Mouse (Mus musculus): ENCODE data around the gene Rpl18a. TPM values are rescaled to one million over a fixed set of nuclear protein-coding genes. Genes with fewer than 3 reads are reported as not detected.

Rpl18a gene
- total RNA-seq, 4 experiments from 2014 or later: 653 to 769 (median 710) TPM

GRCm38 (mm10) chr8:70857516-70857915, 39.7 kb downstream of the Rpl18a start:
- no peak for DNase-seq (ENCODE audit: low spot score in 2 of 2)

DNA sequence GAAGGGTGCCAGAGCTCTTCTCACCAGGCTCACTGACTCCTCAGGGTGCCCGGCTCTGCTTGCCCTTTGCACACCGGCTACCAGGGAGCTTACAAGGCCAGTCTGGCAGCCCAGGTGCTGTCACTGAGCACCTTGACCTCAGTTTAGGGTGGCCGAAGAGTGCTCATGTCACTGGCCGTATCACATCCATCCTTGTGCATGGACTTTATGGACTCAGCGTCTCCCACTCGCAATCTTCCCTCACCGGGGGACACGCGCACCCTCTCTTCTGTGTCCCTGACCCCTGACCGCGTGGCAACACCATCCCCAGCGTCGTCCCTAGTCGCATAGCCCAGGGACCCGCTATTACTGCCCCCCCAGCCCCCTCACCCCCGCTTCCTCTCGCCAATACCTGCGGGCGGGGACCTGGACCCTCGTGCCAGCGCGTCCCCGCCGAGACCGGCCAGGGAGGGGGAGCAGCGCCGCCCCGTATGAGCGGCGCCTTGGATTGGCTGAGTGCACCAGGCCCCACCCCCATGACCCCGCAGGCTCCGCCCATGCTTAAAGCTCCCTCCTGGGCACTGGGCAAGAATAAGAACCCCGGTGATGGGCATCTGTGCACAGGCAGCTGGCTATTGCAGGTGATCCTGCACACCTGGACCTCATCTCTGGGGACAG, 40.5 kb downstream of the Rpl18a start:
- DNase-seq (ENCODE audit: low spot score in 2 of 2): peak; percentile 48 to 78

DNA sequence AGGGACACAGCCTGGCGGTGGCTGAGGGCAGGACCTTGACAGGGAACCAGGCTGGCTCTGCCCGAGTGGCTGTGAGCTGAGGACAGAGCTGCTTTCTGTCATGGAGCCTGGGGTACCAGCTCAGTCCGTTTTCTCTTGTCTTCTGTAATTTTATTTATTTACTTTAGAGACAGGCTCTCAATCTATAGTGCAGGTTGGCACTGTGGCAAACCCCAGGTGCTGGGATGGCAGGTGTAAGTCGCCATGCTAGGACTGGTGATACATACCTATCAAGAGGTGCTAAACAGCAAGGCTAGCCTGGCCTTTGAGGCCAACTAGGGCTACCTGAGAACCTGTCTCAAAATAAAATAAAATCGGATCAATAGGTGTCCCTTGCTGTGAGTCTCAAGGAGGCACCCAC, 41.2 kb downstream of the Rpl18a start:
- no peak for DNase-seq (ENCODE audit: low spot score in 2 of 2)

DNA sequence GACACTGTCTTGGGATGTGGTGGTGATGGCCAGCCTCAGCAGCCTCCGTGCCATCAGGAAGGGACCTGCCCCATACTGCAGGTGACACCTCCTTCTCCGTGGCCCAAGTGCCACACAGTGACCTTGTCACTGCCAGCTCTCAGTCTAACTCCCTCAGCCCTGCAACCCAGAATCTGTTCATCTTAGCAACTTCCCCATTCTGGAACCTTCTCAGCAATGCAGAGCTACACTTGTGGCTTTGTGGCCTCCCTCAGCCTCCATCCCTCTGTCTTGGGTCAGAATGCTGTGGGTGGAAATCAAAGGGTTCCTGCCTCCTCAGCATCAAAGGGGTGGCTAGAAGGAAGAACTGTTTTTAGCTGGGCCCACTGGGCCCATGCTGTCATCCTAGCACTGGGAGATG, 43.3 kb downstream of the Rpl18a start:
- DNase-seq (ENCODE audit: low spot score in 2 of 2): no peak

GRCm38 (mm10) chr8:70852595-70853231, 44.5 kb downstream of the Rpl18a start:
- DNase-seq (ENCODE audit: low spot score in 2 of 2): no peak

DNA sequence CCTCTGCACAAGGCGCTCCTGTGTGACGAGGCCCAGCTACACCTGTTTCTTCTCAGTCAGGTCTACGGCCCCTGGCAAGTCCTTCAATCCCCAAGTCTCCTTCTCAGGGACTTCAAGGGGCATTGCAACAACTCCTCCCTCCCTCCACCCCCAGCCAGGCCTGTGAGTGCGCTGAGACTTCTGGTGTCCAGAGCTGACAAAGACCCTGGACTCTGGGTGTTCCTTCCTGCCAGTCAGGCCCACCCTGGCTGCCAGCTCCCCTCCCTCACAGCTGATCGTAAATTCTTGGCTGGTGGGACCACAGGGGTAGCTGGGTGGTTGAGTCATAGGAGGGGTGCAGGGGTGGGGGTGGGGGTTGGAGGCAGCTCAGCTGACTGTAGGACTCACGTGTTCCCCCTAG, 45.4 kb downstream of the Rpl18a start:
- no peak for DNase-seq (ENCODE audit: low spot score in 2 of 2)

GRCm38 (mm10) chr8:70850947-70851346, 46.3 kb downstream of the Rpl18a start:
- no peak for DNase-seq (ENCODE audit: low spot score in 2 of 2)

DNA sequence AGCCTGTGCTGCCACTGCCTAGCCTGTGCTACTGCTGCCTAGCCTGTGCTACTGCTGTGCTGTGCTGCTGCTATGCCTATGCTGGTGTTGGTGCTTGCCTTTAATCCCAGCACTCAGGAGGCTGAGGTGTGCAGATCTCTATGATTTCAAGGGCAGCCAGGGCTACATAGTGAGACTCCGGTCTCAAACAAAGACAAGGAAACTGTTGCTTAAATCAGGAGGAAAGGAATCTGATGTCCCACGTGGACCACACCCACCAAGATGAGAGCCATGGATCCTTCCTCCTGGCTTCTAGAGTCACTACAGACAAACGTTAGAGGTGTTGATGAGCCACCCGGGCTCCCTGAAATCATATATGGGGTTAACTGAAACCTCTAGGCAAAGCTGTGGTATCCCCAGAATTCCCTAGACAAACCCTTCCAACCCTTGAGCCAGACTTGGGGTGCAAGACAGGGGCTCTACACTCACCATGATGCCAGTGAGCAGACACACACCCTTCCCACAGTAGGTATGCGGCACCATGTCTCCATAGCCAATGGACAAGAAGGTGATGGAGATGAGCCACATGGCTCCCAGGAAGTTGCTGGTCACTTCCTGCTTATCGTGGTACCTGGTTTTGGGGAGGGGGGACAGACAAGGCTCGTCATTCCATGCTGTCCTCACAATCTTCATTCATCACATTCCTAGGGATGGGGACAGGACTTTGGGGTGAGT, 46.9 kb downstream of the Rpl18a start:
- DNase-seq (ENCODE audit: low spot score in 2 of 2): no peak

GRCm38 (mm10) chr8:70849333-70849990, 47.8 kb downstream of the Rpl18a start:
- no peak for DNase-seq (ENCODE audit: low spot score in 2 of 2)

- DNase-seq (ENCODE audit: low spot score in 2 of 2): no peak
Observed at GRCm38 (mm10) chr8:70846371-70847154, 50.6 kb downstream of the Rpl18a start.

DNA sequence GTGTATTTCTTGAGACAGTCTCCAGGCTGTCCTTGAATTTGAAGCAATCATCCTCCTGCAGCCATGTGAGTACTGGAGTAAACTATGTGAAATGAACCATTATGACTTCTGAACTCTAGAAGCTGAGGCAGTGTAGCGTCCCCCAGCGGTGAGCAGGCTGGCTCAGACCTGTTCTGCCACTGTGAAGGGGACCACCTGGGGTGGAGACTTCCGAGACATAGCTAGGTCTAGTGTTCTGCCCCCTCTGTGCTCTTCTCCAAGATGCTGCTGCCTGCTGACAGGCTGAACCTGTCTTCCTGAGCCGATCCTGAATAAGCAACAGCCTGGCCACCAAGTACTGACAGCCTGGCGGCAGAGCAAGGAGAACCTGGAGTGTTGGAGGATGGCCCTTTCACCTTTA, 52.1 kb downstream of the Rpl18a start:
- DNase-seq (ENCODE audit: low spot score in 2 of 2): no peak

Small RNAs within 50 kb of the gene (microRNA-seq; reads per million reads assigned to microRNA genes)
- gene Mir1969 (3.4 to 6.2 reads per million in 2 experiments), gene Mir7067 (0 to 0.88 reads per million in 2 experiments)

Other genes with a start within 250 kb of the Rpl18a start
- gene Pgpep1, start 237.0 kb downstream of the Rpl18a start, total RNA-seq (2022): 10 to 100 TPM; 11.2 to 17.0 (median 13.4) TPM
- gene Lsm4, start 224.2 kb downstream of the Rpl18a start, total RNA-seq (2022): 10 to 100 TPM; 61.5 to 65.0 (median 63.0) TPM
- 100 to 1,000 TPM; 206 to 222 (median 214) TPM for gene Jund, start 198.5 kb downstream of the Rpl18a start, total RNA-seq (2022)
- under 1 TPM in 1 of 4 experiments, not detected in 3; 0.07 TPM for gene Iqcn, start 194.0 kb downstream of the Rpl18a start, total RNA-seq (2022)
- gene Gm3336, start 178.9 kb downstream of the Rpl18a start, total RNA-seq (2022): not detected
- gene Pde4c, start 173.7 kb downstream of the Rpl18a start, total RNA-seq (2022): 1 to 10 TPM; 1.7 to 2.8 (median 2.2) TPM
- 100 to 1,000 TPM; 805 to 866 (median 821) TPM for gene Rab3a, start 142.7 kb downstream of the Rpl18a start, total RNA-seq (2022)
- 10 to 100 TPM; 31.0 to 39.0 (median 32.8) TPM for gene Mpv17l2, start 136.5 kb downstream of the Rpl18a start, total RNA-seq (2022)
- gene Pik3r2, start 120.7 kb downstream of the Rpl18a start, total RNA-seq (2022): 100 to 1,000 TPM; 143 to 151 (median 149) TPM
- gene Mast3, start 92.4 kb downstream of the Rpl18a start, total RNA-seq (2022): 100 to 1,000 TPM; 276 to 316 (median 288) TPM
- 1 to 10 TPM in 2 of 4 experiments, under 1 TPM in 2; 0.84 to 1.3 (median 1.0) TPM for gene Il12rb1, start 89.0 kb downstream of the Rpl18a start, total RNA-seq (2022)
- 10 to 100 TPM; 10.9 to 22.7 (median 17.6) TPM for gene Arrdc2, start 57.7 kb downstream of the Rpl18a start, total RNA-seq (2022)
- 10 to 100 TPM; 15.7 to 28.6 (median 17.7) TPM for gene Kcnn1, start 34.2 kb downstream of the Rpl18a start, total RNA-seq (2022)
- 10 to 100 TPM; 76.5 to 94.5 (median 85.6) TPM for gene Ccdc124, start 23.5 kb downstream of the Rpl18a start, total RNA-seq (2022)
- gene Slc5a5, start 4.7 kb downstream of the Rpl18a start, total RNA-seq (2022): 10 to 100 TPM; 10.2 to 11.9 (median 11.5) TPM
- 100 to 1,000 TPM in 1 of 4 experiments, 10 to 100 TPM in 3; 89.4 to 101 (median 91.1) TPM for gene Map1s, start 8.5 kb upstream of the Rpl18a start, total RNA-seq (2022)